Mouse (Mus musculus) heart, adult 11 months (tissue): Measurements from ENCODE around the gene Pak1.

Experiments
- DNase-seq: peaks from one replicate; pipeline ENCODE4 v3.0.0; 2022

Gene Pak1

DNA sequence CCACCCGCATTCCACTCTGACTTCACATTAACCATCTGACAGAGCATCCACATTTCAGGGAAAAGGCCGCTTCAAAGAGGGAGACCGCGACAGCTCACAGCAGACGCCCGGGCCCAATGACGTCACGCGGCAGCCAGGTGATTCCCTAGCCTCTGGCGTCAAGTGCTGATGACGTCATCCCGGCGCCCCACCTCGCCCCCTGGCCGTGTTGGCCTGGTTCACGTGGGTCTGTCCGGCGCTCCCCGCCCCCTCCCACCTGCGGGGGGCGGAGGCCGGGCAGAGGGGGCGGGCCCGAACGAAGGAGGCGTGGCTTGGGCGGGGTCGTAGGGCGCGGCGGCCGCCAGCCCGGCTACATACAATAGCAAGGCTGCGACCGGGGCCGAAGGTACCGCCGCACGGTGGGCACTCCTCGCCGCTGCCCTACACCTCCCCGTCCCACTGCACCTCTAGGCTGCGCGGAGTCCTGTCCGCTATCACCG is at the start of gene Pak1:
Gene Pak1, plus strand, starts transcription at position 352 of the 479 bp plus-strand sequence.
- DNase-seq, result peak; percentile 93

GRCm38 (mm10) chr7:97740948-97741347 is 47.4 kb upstream of the Pak1 start:
- DNase-seq, result no peak

DNA sequence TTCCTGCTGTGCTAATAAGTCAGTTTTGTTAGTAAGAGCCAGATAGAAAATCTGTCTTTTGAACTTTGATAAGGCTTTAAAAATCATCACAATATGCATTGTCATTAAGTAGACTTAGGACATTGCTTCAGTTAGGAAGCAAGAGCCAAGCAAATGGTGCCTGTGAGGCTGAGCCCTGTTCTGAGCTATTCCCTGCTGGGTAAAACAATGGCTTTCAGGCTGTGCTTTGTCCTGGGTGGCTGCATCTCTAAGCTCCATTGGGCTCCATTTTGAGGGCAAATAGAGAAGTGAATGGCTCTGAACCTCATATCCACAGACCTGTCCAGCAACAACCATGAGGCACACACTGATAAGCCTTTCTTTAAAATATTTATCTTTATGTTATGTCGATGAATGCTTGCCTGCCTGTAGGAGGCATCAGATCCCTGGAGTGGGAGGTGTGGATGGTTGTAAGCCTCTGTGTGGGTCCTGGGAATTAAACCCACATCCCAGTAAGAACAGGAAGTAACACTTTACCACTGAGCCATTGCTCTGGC is 46.5 kb upstream of the Pak1 start:
- no peak for DNase-seq

DNA sequence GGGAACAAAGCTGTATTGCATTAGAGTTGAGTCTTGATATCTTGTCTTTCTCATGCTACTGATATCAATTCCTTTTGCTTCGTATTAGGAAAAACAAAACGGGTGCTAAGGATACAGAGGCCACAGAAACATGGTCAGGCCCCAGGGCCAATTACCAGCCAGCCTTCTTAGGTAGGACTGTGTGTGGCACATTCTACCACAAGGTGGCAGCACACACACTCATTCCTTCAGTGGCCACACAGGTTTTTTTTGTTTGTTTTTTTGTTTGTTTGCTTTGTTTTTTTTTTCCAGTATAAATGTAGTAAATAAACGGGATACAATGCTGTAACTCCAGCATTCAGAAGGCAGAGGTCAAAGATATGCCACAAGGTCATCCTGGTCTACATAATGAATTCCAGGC is 43.0 kb upstream of the Pak1 start:
- no peak for DNase-seq

DNA sequence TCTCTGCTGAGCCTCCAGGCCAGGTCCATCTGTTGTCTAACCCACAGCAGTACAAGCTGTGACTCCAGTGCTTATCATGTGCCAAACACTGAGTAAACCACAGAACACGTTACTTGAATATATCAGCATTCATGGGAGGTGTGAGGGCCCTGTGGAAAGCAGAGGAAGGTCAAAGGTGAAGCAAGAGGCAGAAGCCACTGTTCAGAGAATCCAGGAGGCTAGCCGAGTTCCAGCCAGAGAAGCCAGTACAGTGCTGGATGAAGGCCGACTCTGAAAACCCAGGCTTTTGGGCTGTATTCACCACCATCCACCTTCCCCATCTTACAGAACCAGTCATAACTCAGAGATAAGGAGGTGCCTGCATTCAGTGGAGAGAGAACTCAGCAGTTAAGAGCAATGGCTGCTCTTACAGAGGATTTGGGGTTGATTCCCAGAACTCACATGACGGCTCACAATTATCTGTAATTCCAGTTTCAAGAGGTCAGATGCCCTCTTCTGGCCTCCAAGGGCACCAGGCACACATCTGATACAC is 41.1 kb upstream of the Pak1 start:
- DNase-seq, result no peak

DNA sequence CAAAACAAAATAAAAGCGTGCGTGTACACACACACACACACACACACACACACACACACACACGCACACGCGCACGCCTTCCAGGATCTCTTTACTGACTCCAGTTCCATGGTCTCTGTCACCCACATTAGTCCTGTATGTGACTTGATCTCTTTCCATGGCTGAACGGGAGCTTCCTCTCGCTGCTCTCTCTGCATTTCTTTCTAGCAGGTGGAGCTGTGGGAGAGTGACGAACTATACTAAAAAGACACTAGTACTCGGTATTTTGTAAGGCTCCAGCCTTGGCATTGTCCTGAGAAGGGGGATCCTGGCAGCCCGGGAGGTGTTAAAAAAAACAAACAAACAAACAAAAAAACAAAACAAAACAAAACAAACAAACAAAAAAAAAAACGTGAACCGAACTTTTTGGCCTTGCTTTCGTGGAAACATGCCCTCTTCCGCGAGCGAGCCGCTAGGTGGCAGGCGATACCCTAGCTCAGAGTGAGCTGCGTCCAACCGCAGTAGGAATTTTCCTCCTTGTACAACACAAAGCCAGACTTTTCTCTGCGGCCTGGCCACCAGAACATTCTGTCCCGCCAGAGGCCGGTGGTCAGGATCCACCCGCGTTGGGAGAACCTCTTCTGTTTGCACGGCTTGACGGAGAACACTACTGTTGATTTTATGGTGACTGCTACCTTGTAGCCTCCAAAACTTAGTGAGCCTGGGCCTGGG is 40.4 kb upstream of the Pak1 start:
- DNase-seq, result peak; percentile 98

- DNase-seq, result peak; percentile 96
These were observed 39.7 kb upstream of the Pak1 start for GRCm38 (mm10) chr7:97748527-97749206.

DNA sequence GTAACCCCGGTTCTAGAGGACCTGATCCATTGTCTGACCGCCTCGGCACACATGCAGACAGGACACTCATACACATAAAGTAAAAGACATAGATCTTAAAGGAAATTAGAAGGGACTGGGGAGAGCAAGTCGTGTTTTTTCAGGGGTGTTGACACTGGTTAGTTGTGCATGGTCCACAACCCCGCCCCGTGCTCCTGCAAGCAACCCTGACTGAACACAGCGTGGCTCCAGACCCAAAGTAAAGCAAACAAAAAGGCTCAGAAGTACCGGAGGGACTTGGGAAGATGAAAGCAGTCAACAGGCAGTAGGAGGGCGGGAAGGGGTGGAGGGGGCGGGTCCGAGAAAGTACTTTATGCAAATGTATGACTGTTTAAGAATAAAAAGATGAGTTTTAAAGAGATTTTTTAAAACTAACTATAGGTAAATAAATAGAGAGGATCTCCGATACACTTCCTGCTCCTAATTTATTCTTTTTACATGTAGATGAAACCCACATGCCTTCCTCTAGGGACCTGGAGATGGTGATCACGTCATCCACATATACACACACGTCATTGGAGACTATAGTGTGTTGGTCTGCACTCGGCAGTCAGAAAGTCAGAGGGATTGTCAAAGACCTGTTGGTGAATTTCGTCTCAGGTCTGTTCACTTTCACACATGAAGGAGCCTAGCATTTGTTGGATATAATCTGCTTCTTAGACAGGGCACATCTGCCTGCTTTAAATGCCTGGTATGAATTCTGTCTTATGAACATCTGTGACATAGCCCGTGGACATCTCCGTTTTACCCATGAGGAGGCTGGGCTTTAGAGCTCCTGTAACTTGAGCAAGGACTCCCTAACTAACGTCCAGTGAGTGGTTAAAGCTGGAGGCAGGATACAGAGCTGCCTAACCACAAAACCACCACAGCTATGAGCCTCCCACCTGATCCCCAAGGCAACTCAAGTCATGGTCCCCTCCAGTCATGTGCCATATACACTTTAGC is 38.8 kb upstream of the Pak1 start:
- DNase-seq, result peak; percentile 96

- no peak for DNase-seq
These were observed 31.1 kb upstream of the Pak1 start for GRCm38 (mm10) chr7:97756967-97757881.

DNA sequence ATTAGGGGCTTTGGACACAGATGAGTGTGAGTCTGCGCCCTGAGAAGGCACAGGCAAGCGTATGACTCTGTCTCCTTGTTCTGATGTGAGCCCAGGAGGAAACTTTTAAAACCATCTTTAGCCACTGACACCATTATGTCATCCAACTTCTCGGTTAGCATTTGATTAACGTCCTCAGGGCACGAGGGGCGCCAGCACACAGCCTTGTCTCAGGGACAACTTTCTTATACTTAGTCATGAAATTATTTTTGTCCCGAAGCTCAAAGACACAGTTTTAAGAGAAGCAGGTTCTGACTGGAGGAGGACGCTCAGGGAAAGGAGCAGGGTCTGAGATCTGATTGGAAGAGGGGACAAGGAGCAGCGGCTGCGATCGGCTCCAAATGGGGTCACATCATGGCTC is 23.8 kb upstream of the Pak1 start:
- no peak for DNase-seq

- peak; percentile 97 for DNase-seq
These were observed 23.0 kb upstream of the Pak1 start for GRCm38 (mm10) chr7:97765181-97765962.

GRCm38 (mm10) chr7:97765963-97766347 is 22.4 kb upstream of the Pak1 start:
- no peak for DNase-seq

- DNase-seq, result no peak
These were observed 21.8 kb upstream of the Pak1 start for GRCm38 (mm10) chr7:97766406-97767166.

DNA sequence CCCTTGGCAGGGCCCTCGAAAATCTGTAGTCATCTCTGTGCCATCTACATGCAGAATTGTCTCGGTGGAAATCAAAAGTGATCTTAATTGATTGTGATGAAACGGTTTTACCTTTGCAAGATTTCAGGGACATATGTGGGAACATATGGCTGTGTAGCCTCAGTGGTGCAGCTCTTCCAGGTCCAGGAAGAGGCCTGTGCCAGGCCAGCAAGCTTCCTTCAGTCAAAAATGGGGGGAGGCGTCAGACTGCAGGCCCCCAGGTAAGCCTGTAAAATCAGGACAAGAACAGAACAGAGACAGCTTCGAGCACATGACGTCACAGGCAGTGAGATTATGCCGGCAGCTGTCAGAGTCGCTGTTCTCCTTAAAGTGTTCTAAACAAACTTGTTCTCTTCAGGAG is 20.5 kb upstream of the Pak1 start:
- DNase-seq, result no peak

DNA sequence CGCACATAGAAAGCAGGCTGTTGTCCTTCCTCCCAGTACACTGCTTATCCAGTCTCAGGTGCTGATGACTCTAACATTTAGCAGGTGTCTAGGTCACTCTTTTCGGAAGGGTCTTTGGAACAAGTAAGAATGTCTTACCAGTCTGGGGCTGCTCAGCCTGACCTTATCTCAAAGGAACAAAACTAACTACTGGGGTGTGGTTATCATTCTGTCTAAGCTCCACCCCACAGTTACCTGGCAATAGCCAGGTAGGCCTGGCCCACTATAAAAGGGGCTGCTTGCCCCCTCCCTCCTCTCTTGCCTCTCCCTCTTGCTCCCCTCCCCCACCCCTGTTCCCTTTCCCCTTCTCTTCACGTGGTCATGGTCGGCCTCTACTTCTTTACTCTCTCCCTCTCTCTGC is 19.3 kb upstream of the Pak1 start:
- no peak for DNase-seq

DNA sequence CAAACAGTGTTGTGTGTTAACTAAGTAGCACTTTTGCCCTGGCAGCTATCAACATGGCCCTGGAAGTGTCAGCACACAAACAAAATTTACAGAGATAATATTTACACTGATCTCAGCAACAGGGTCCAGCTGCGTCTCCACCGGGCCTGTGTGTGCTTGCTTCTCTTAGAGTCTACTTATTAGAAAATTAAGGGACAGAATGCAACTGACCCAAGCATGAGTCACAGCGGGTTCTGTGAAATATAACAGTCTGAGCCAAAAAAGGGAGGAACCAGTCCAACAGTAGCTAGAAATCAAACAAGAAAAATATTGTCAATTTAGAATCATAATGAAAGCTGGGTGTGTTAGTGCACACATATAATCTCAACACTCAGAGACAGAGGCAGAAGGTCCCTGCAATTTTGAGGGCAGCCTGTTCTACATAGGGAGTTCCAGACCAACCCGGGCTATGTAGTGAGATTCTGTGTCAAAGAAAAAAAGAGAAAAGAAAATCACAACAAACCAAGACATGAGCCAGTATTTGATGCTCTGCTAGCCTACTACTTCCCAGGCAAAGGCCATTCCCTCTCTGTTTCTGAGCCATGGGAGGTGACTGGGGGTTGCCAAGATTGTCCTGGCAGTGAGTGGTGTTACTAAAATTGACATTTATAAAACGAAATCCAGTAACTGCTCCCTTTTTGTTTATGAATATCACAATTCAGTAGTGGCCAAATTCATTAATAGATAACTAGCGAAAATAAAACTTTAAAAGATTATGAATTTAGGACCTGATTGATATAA is 17.3 kb upstream of the Pak1 start:
- DNase-seq, result peak; percentile 89

DNA sequence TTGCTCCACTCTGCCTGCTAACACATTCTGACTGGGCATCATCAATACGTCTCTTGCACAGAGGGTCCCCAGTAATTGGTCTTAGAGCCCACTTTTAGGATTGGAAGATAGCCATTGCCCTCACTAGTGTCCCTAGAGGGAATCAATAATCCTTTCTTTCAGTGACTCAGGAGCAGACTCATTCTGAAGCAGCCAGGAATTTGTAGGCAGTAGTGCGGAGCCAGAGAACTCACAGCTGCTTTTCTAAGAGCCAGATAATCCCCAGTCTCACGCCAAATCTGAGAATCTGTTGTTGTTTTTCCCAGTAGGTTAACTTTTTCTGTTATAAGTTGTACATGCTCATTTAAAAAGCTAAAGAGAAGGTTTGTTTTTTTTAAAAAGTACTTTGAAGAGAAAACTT is 13.0 kb upstream of the Pak1 start:
- peak; percentile 83 for DNase-seq

DNA sequence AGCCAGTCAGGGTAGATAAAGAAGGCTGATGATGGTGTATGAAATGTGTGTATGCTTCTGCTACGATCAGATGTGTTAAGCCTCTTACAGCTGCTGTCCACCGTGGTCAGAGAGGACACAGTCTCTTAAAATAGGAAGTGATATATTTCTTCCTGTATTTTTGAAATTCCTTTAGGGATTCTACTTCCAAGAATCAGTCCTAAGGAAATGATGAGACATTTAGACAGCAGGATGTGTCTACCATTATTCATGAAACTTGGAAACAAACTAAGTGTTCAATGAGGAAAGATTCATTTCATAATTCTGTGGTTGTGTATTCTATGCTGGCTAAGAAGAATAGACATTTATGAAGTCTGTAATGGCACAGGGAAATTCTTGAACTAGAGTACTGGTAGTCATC is 12.4 kb upstream of the Pak1 start:
- DNase-seq, result peak; percentile 16

DNA sequence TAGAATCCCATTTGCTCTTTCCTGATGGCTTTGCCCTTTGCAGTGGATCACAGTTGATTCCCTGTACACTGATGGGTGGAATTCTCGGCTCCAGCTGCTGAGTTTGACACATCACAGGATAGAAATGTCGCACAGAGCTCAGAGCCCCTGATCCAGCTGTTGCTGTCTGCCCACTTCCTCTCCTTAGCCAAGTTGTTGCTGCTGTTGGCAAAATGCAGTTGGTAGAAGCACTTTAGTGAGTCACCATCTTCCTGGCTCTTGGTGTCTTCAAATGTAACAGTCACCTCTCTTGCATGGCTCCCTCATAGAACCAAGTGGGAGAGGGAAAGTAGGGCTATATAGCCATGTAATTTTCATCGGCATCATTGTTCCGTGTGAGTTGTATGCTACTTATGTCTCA is 11.2 kb upstream of the Pak1 start:
- peak; percentile 68 for DNase-seq
